Mouse (Mus musculus): ENCODE results near the gene Cacng8. TPM values are rescaled to one million over a fixed set of nuclear protein-coding genes. Genes with fewer than 3 reads are reported as not detected.

The Cacng8 gene
- polyA plus RNA-seq, 1 experiment from 2014 or later, result 16.4 TPM

GRCm38 (mm10) chr7:3420466-3420865, 30.0 kb downstream of the Cacng8 start:
- ATAC-seq, result no peak
- Histone ChIP-seq H3K27me3 (replicated peaks; ENCODE audit: control insufficient read depth, insufficient read depth, low read length) (peaks cover 27% of the 10 kb centered on the region), H3K4me1 (replicated peaks; ENCODE audit: control insufficient read depth, insufficient read depth, low read length) (peaks cover 8% of the 10 kb centered on the region), H3K9me3 (ENCODE audit: control insufficient read depth, low read length) (no peaks in the 10 kb centered on the region), H3K9ac (replicated peaks; ENCODE audit: low read depth, low read length) (no peak overlapping the region), H3K27ac (ENCODE audit: low read length) (no peak overlapping the region), H3K4me3 (replicated peaks; ENCODE audit: low read length) (no peak overlapping the region), H3K36me3 (ENCODE audit: control insufficient read depth, insufficient read depth) (no peaks in the 10 kb centered on the region), H3K4me2 (ENCODE audit: low read length) (no peak overlapping the region)
- 67% methylated on average over 5 of the region's 5 CpGs for WGBS

- no peak overlapping the region for H3K27ac ChIP-seq (ENCODE audit: low read length)
- no peak overlapping the region for H3K4me3 ChIP-seq (replicated peaks; ENCODE audit: low read length)
- no peak overlapping the region for H3K4me2 ChIP-seq (ENCODE audit: low read length)
- ATAC-seq, result peak; percentile 21; the same call in 1 of the 2 replicates
- H3K27me3 ChIP-seq (replicated peaks; ENCODE audit: control insufficient read depth, insufficient read depth, low read length), result peaks cover 24% of the 10 kb centered on the region
- H3K4me1 ChIP-seq (replicated peaks; ENCODE audit: control insufficient read depth, insufficient read depth, low read length), result peaks cover 6% of the 10 kb centered on the region
- WGBS, result 92% methylated on average over 3 of the region's 3 CpGs
- H3K9me3 ChIP-seq (ENCODE audit: control insufficient read depth, low read length), result no peaks in the 10 kb centered on the region
- no peak overlapping the region for H3K9ac ChIP-seq (replicated peaks; ENCODE audit: low read depth, low read length)
- no peaks in the 10 kb centered on the region for H3K36me3 ChIP-seq (ENCODE audit: control insufficient read depth, insufficient read depth)
Observed at GRCm38 (mm10) chr7:3421297-3421696, 30.8 kb downstream of the Cacng8 start.

GRCm38 (mm10) chr7:3422051-3422450, 31.6 kb downstream of the Cacng8 start:
- H3K27ac ChIP-seq (ENCODE audit: low read length), result no peak overlapping the region
- H3K36me3 ChIP-seq (ENCODE audit: control insufficient read depth, insufficient read depth), result no peaks in the 10 kb centered on the region
- no peak for ATAC-seq
- peaks cover 21% of the 10 kb centered on the region for H3K27me3 ChIP-seq (replicated peaks; ENCODE audit: control insufficient read depth, insufficient read depth, low read length)
- H3K9me3 ChIP-seq (ENCODE audit: control insufficient read depth, low read length), result no peaks in the 10 kb centered on the region
- H3K4me1 ChIP-seq (replicated peaks; ENCODE audit: control insufficient read depth, insufficient read depth, low read length), result peaks cover 6% of the 10 kb centered on the region
- no peak overlapping the region for H3K9ac ChIP-seq (replicated peaks; ENCODE audit: low read depth, low read length)
- H3K4me3 ChIP-seq (replicated peaks; ENCODE audit: low read length), result no peak overlapping the region
- H3K4me2 ChIP-seq (ENCODE audit: low read length), result no peak overlapping the region
- 64% methylated on average over 7 of the region's 7 CpGs for WGBS

GRCm38 (mm10) chr7:3423430-3423829, 32.9 kb downstream of the Cacng8 start:
- 0% methylated on average over 30 of the region's 30 CpGs for WGBS
- no peak overlapping the region for H3K27ac ChIP-seq (ENCODE audit: low read length)
- 0 out of 2 replicates have a peak overlapping the region, but pooled peaks have one; percentile 20 for H3K9ac ChIP-seq (replicated peaks; ENCODE audit: low read depth, low read length)
- H3K36me3 ChIP-seq (ENCODE audit: control insufficient read depth, insufficient read depth), result no peaks in the 10 kb centered on the region
- H3K9me3 ChIP-seq (ENCODE audit: control insufficient read depth, low read length), result no peaks in the 10 kb centered on the region
- ATAC-seq, result no peak
- peaks cover 6% of the 10 kb centered on the region for H3K4me1 ChIP-seq (replicated peaks; ENCODE audit: control insufficient read depth, insufficient read depth, low read length)
- peak overlapping the region; percentile 22 for H3K4me3 ChIP-seq (replicated peaks; ENCODE audit: low read length)
- H3K27me3 ChIP-seq (replicated peaks; ENCODE audit: control insufficient read depth, insufficient read depth, low read length), result peaks cover 19% of the 10 kb centered on the region
- peak overlapping the region; percentile 43 for H3K4me2 ChIP-seq (ENCODE audit: low read length)

GRCm38 (mm10) chr7:3423895-3424294, 33.4 kb downstream of the Cacng8 start, which contains the start of gene Cacng6:
Cacng6 (plus strand) TSS chr7:3424195.
- Histone ChIP-seq H3K9ac (replicated peaks; ENCODE audit: low read depth, low read length) (0 out of 2 replicates have a peak within 1 kb of the TSS, but pooled peaks have one; percentile 20), H3K4me1 (replicated peaks; ENCODE audit: control insufficient read depth, insufficient read depth, low read length) (peaks cover 6% of the 10 kb centered on the region), H3K4me3 (replicated peaks; ENCODE audit: low read length) (peak within 1 kb of the TSS; percentile 22), H3K4me2 (ENCODE audit: low read length) (peak within 1 kb of the TSS; percentile 43), H3K36me3 (ENCODE audit: control insufficient read depth, insufficient read depth) (no peaks in the 10 kb centered on the region), H3K27ac (ENCODE audit: low read length) (no peak within 1 kb of the TSS), H3K9me3 (ENCODE audit: control insufficient read depth, low read length) (no peaks in the 10 kb centered on the region), H3K27me3 (replicated peaks; ENCODE audit: control insufficient read depth, insufficient read depth, low read length) (peaks cover 19% of the 10 kb centered on the region)
- no peak for ATAC-seq
- 36% methylated on average over 4 of the region's 4 CpGs for WGBS

GRCm38 (mm10) chr7:3425141-3425540, 34.7 kb downstream of the Cacng8 start:
- Histone ChIP-seq H3K4me3 (replicated peaks; ENCODE audit: low read length) (no peak overlapping the region), H3K27me3 (replicated peaks; ENCODE audit: control insufficient read depth, insufficient read depth, low read length) (peaks cover 19% of the 10 kb centered on the region), H3K27ac (ENCODE audit: low read length) (no peak overlapping the region), H3K36me3 (ENCODE audit: control insufficient read depth, insufficient read depth) (no peaks in the 10 kb centered on the region), H3K4me1 (replicated peaks; ENCODE audit: control insufficient read depth, insufficient read depth, low read length) (peaks cover 6% of the 10 kb centered on the region), H3K9me3 (ENCODE audit: control insufficient read depth, low read length) (no peaks in the 10 kb centered on the region), H3K4me2 (ENCODE audit: low read length) (no peak overlapping the region), H3K9ac (replicated peaks; ENCODE audit: low read depth, low read length) (no peak overlapping the region)
- WGBS, result 88% methylated on average over 5 of the region's 5 CpGs
- ATAC-seq, result no peak

GRCm38 (mm10) chr7:3430161-3430560, 39.7 kb downstream of the Cacng8 start:
- Histone ChIP-seq H3K4me2 (ENCODE audit: low read length) (no peak overlapping the region), H3K27me3 (replicated peaks; ENCODE audit: control insufficient read depth, insufficient read depth, low read length) (no peaks in the 10 kb centered on the region; the same call in 1 of the 2 replicates), H3K27ac (ENCODE audit: low read length) (no peak overlapping the region), H3K4me1 (replicated peaks; ENCODE audit: control insufficient read depth, insufficient read depth, low read length) (no peaks in the 10 kb centered on the region), H3K4me3 (replicated peaks; ENCODE audit: low read length) (no peak overlapping the region), H3K36me3 (ENCODE audit: control insufficient read depth, insufficient read depth) (no peaks in the 10 kb centered on the region), H3K9me3 (ENCODE audit: control insufficient read depth, low read length) (no peaks in the 10 kb centered on the region), H3K9ac (replicated peaks; ENCODE audit: low read depth, low read length) (no peak overlapping the region)
- ATAC-seq, result no peak
- whole genome bisulfite sequencing, result 80% methylated on average over 6 of the region's 6 CpGs

GRCm38 (mm10) chr7:3432066-3432465, 41.6 kb downstream of the Cacng8 start:
- H3K27ac ChIP-seq (ENCODE audit: low read length), result no peak overlapping the region
- WGBS, result 97% methylated on average over 1 of the region's 1 CpGs
- no peak for ATAC-seq

GRCm38 (mm10) chr7:3437941-3438340, 47.5 kb downstream of the Cacng8 start:
- WGBS, result 30% methylated on average over 5 of the region's 5 CpGs
- H3K36me3 ChIP-seq (ENCODE audit: control insufficient read depth, insufficient read depth), result no peaks in the 10 kb centered on the region
- H3K27ac ChIP-seq (ENCODE audit: low read length), result no peak overlapping the region
- no peaks in the 10 kb centered on the region for H3K27me3 ChIP-seq (replicated peaks; ENCODE audit: control insufficient read depth, insufficient read depth, low read length)
- H3K4me2 ChIP-seq (ENCODE audit: low read length), result no peak overlapping the region
- H3K9ac ChIP-seq (replicated peaks; ENCODE audit: low read depth, low read length), result no peak overlapping the region
- ATAC-seq, result no peak
- no peaks in the 10 kb centered on the region for H3K9me3 ChIP-seq (ENCODE audit: control insufficient read depth, low read length)
- no peak overlapping the region for H3K4me3 ChIP-seq (replicated peaks; ENCODE audit: low read length)
- H3K4me1 ChIP-seq (replicated peaks; ENCODE audit: control insufficient read depth, insufficient read depth, low read length), result no peaks in the 10 kb centered on the region

More at GRCm38 (mm10) chr7:3432066-3432465, 41.6 kb downstream of the Cacng8 start:
- Histone ChIP-seq H3K4me2 (ENCODE audit: low read length) (no peak overlapping the region), H3K27me3 (replicated peaks; ENCODE audit: control insufficient read depth, insufficient read depth, low read length) (no peaks in the 10 kb centered on the region), H3K9me3 (ENCODE audit: control insufficient read depth, low read length) (no peaks in the 10 kb centered on the region), H3K9ac (replicated peaks; ENCODE audit: low read depth, low read length) (no peak overlapping the region), H3K4me1 (replicated peaks; ENCODE audit: control insufficient read depth, insufficient read depth, low read length) (no peaks in the 10 kb centered on the region), H3K4me3 (replicated peaks; ENCODE audit: low read length) (no peak overlapping the region), H3K36me3 (ENCODE audit: control insufficient read depth, insufficient read depth) (no peaks in the 10 kb centered on the region)

GRCm38 (mm10) chr7:3439984-3440383, 49.5 kb downstream of the Cacng8 start:
- Histone ChIP-seq H3K9me3 (ENCODE audit: control insufficient read depth, low read length) (no peaks in the 10 kb centered on the region), H3K27ac (ENCODE audit: low read length) (no peak overlapping the region), H3K9ac (replicated peaks; ENCODE audit: low read depth, low read length) (no peak overlapping the region), H3K4me2 (ENCODE audit: low read length) (no peak overlapping the region), H3K4me1 (replicated peaks; ENCODE audit: control insufficient read depth, insufficient read depth, low read length) (no peaks in the 10 kb centered on the region), H3K27me3 (replicated peaks; ENCODE audit: control insufficient read depth, insufficient read depth, low read length) (no peaks in the 10 kb centered on the region), H3K36me3 (ENCODE audit: control insufficient read depth, insufficient read depth) (no peaks in the 10 kb centered on the region), H3K4me3 (replicated peaks; ENCODE audit: low read length) (no peak overlapping the region)
- ATAC-seq, result no peak
- 87% methylated on average over 10 of the region's 11 CpGs for WGBS

All from forebrain, embryonic 16.5 days (tissue).